In genomic region chr5:115231552-115232120, GRCm38 (mm10) we compare ENCODE assay signal across 16 mouse cellular contexts. TPM values are rescaled to one million over a fixed set of nuclear protein-coding genes. Genes with fewer than 3 reads are reported as not detected.
A peak's percentile ranks its signal among the peaks of the same experiment; 100 is the strongest.
DNase-seq lines count a peak whose midpoint lies in the region; ATAC-seq and TF ChIP-seq lines count a peak whose summit lies in the region.
"Had no signal": no experiment of that assay in that cellular context is flagged by ENCODE, and none has a peak within 500 bp of the region (broad histone marks: within the 10 kb centered on the region; RNA-seq: fewer than 3 reads in every experiment).

No protein-coding gene starts in this region.

- ATAC-seq in heart, embryonic 15.5 days (replicated peaks; ENCODE audit: insufficient number of reproducible peaks, insufficient read depth, low FRiP score, low read depth) = no peak
- ATAC-seq: activated CD4-positive, CD25-positive, alpha-beta regulatory T cell, adult 4 months; forebrain, postnatal 0 days had no signal

- H3K4me1 ChIP-seq in heart, embryonic 15.5 days (replicated peaks) = peaks cover 23% of the 10 kb centered on the region
- H3K4me1 ChIP-seq in ES-E14 (ENCODE audit: control insufficient read depth in 2 of 2, insufficient read depth in 2 of 2, low read length in 2 of 2, poor library complexity in 1 of 2) = peaks cover 2 to 15% of the 10 kb centered on the region in 2 experiments; a peak in 3 of 4 replicates

- intact Hi-C loops in heart, postnatal 14 days (cut with DNase I) = no loop called here

- peaks cover 6% of the 10 kb centered on the region; the same call in 1 of the 2 replicates for H3K27me3 ChIP-seq in heart, embryonic 15.5 days

- no peaks in the 10 kb centered on the region for H3K36me3 ChIP-seq in heart, embryonic 15.5 days
- no peaks in the 10 kb centered on the region for H3K36me3 ChIP-seq in ES-E14 (ENCODE audit: control insufficient read depth, insufficient read depth, low read length, poor library complexity, severe bottlenecking)
- H3K36me3 ChIP-seq: embryonic facial prominence, embryonic 13.5 days; G1E had no signal

- TF ChIP-seq CTCF in layer of hippocampus, adult 2 months (conservative IDR thresholded peaks at IDR 0.05) = peak; percentile 55

- WGBS in heart, embryonic 15.5 days = 45% methylated on average over 16 of the region's 16 CpGs

- no peaks in the 10 kb centered on the region for H3K9me3 ChIP-seq in heart, embryonic 15.5 days (replicated peaks)
- H3K9me3 ChIP-seq in ES-E14 (ENCODE audit: control insufficient read depth, insufficient read depth, low read depth, low read length) = no peaks in the 10 kb centered on the region
- H3K9me3 ChIP-seq: embryonic facial prominence, embryonic 13.5 days had no signal

- no peak overlapping the region for H3K9ac ChIP-seq in heart, embryonic 15.5 days
- H3K9ac ChIP-seq in ES-E14 (ENCODE audit: insufficient read depth, low read depth, low read length, poor library complexity, severe bottlenecking) = peak overlapping the region; percentile 29; the same call in 1 of the 2 replicates
- H3K9ac ChIP-seq: embryonic facial prominence, embryonic 13.5 days; forebrain, postnatal 0 days; liver, embryonic 14.5 days had no signal

- H3K27ac ChIP-seq in heart, embryonic 15.5 days = peak overlapping the region; percentile 49; the same call in 1 of the 2 replicates
- H3K27ac ChIP-seq in layer of hippocampus, adult 2 months = no peak overlapping the region; the same call in 1 of the 2 replicates
- H3K27ac ChIP-seq in ES-E14 (ENCODE audit: insufficient read depth, low read depth, low read length, poor library complexity, severe bottlenecking) = peak overlapping the region; percentile 16; the same call in 1 of the 2 replicates
- H3K27ac ChIP-seq: embryonic facial prominence, embryonic 13.5 days; liver, embryonic 14.5 days had no signal

- no peak for DNase-seq in heart, postnatal 14 days
- no peak for DNase-seq in layer of hippocampus, adult 2 months (ENCODE audit: low spot score in 2 of 2)
- DNase-seq in layer of hippocampus, adult 9-10 months (ENCODE audit: low spot score) = no peak
- DNase-seq in ES-E14 (ENCODE audit: low read depth, low spot score) = no peak
- DNase-seq in induced T-regulatory cell, adult 2 months (ENCODE audit: low read depth) = peak; percentile 29
- DNase-seq in embryo, embryonic 11 days = no peak
- DNase-seq: cerebellum, adult 2 months; forebrain, postnatal 0 days; lung, postnatal 4 days had no signal

- peak overlapping the region; percentile 21 for H3K4me2 ChIP-seq in heart, embryonic 15.5 days
- H3K4me2 ChIP-seq: embryonic facial prominence, embryonic 13.5 days had no signal

- H3K4me3 ChIP-seq in heart, embryonic 15.5 days = no peak overlapping the region
- no peak overlapping the region for H3K4me3 ChIP-seq in layer of hippocampus, adult 2 months
- peak overlapping the region in 1 of 2 experiments; percentile 11; a peak in 1 of 4 replicates for H3K4me3 ChIP-seq in ES-E14 (ENCODE audit: insufficient read depth in 1 of 2, low read depth in 1 of 2, low read length in 2 of 2, poor library complexity in 1 of 2, severe bottlenecking in 1 of 2)
- H3K4me3 ChIP-seq: embryonic facial prominence, embryonic 13.5 days; myocyte had no signal

- in situ Hi-C loops in ES-E14 (cut with MboI; ENCODE audit: low sequenced_read_pairs in 2 of 2, unreplicated experiment in 2 of 2) = no loop called here

TF ChIP-seq in ES-E14, 5 proteins besides CTCF, POLR2A, EP300 and RAD21:
- TF ChIP-seq CHD2 (IDR thresholded peaks at IDR 0.05; ENCODE audit: low read depth, low read length) = no peak
- TF ChIP-seq ZNF384 (IDR thresholded peaks at IDR 0.05; ENCODE audit: low read depth, low read length) = peak; percentile 88
TF ChIP-seq in ES-E14: peak in this region for 1.

RNA-seq across cellular contexts. Expression of gene Pop5, which starts 4.0 kb away (rescaled TPM):
- 56.2 and 60.3 TPM in 2 replicates for polyA plus RNA-seq in heart, embryonic 15.5 days (2015; fragmentation: Nextera tagmentation; extraction: Ambion mirVana)
- total RNA-seq in heart, postnatal 14 days (2021) = 10 to 100 TPM; 27.6 to 29.8 TPM
- 100 to 1,000 TPM; 103 to 104 TPM for total RNA-seq in layer of hippocampus, adult 2 months (2021)
- total RNA-seq in ES-E14 (2012; rRNA removed) = 155 and 174 TPM in 2 replicates

RNA-seq across cellular contexts. Expression of gene Cabp1, which starts 37.5 kb away (rescaled TPM):
- polyA plus RNA-seq in heart, embryonic 15.5 days (2015; fragmentation: Nextera tagmentation; extraction: Ambion mirVana) = 0.96 and 1.2 TPM in 2 replicates
- total RNA-seq in heart, postnatal 14 days (2021) = 1 to 10 TPM; 3.5 to 4.0 TPM
- 100 to 1,000 TPM; 124 to 129 TPM for total RNA-seq in layer of hippocampus, adult 2 months (2021)
- total RNA-seq in ES-E14 (2012; rRNA removed) = 14.9 and 25.2 TPM in 2 replicates
- total RNA-seq: granulocyte monocyte progenitor cell, adult 5-6 weeks had no signal
- polyA plus RNA-seq: G1E had no signal

RNA-seq across cellular contexts. Expression of gene Rnf10, which starts 41.1 kb away (rescaled TPM):
- polyA plus RNA-seq in heart, embryonic 15.5 days (2015; fragmentation: Nextera tagmentation; extraction: Ambion mirVana) = 131 and 156 TPM in 2 replicates
- total RNA-seq in heart, postnatal 14 days (2021) = 100 to 1,000 TPM; 389 to 391 TPM
- 100 to 1,000 TPM; 238 to 248 TPM for total RNA-seq in layer of hippocampus, adult 2 months (2021)
- 134 and 138 TPM in 2 replicates for total RNA-seq in ES-E14 (2012; rRNA removed)

RNA-seq across cellular contexts. Expression of gene Coq5, which starts 47.8 kb away (rescaled TPM):
- polyA plus RNA-seq in heart, embryonic 15.5 days (2015; fragmentation: Nextera tagmentation; extraction: Ambion mirVana) = 72.3 and 83.3 TPM in 2 replicates
- total RNA-seq in heart, postnatal 14 days (2021) = 100 to 1,000 TPM; 143 to 157 TPM
- total RNA-seq in layer of hippocampus, adult 2 months (2021) = 10 to 100 TPM; 40.9 to 42.6 TPM
- total RNA-seq in ES-E14 (2012; rRNA removed) = 28.3 and 34.8 TPM in 2 replicates
